Mouse (Mus musculus): ENCODE results near the gene Cbfa2t3.

Gene Cbfa2t3

DNA sequence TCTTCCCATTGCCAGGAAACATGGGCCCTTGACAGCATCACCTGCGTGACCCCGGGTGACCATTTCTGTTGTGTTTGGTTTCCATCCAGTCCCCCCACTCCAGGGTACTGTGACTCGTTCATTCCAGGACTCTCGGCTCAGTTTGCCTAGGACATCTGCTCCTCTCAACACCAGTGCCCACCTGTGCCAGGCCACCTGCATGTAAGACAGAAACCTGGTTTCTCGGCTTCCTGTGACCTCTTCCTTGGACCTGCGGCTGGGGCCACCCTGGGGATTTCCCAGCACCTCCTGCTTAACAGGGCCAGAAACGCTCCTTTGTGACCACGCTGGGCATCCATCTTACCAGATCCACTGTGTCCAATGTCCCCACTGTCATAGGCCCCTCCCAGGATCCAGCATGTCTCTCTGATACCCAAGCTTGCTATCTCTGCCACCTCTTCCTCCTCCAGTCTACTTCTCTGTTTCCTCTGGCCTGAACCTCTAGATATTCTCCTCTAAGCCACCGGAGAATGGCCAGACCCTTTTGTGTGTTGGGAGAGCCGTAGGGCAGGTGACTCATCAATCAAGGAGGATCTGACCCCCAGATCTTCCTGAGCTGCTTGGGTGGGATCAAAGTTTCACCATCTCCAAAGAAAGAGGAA is 19.1 kb upstream of the Cbfa2t3 start:
- DNase-seq (ENCODE audit: low spot score) = no peak

DNA sequence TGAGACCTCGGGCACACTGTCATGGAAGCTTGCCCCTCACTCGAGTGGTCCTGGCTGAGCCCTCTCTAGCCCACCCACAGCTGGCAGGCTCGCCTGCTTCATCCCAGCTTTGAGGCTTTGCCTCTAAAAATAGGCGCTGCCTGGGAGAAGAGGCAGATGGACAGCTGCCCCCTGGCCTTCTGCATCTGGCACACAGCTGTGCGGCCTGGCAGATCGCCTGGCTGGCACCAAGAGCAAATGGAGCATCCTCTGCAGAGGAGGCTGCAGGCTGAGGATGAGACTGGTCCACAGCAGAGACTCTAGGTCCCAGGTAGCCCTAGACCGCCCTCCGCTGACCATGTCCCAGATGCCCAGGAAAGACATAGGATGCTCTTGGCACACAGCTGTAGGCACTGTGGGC is 17.7 kb upstream of the Cbfa2t3 start:
- no peak for DNase-seq (ENCODE audit: low spot score)

DNA sequence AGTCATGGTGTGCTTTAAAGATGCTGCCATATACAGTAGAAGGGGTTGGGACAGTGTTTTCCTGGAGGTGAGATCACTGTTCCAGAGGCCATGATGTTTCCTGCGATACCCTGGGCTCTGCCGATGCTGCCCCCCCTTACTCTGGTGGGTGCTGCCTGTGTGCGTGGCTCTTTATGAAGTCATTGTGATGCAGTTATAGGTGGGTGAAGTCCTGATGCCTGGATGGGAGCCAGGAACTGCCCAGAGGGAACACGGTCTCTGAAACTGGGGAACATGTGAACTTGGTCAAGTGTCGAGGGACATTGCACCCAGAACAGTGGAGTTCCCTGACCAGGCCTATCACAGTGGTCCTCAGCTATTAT is 14.2 kb upstream of the Cbfa2t3 start:
- DNase-seq (ENCODE audit: low spot score) = no peak

DNA sequence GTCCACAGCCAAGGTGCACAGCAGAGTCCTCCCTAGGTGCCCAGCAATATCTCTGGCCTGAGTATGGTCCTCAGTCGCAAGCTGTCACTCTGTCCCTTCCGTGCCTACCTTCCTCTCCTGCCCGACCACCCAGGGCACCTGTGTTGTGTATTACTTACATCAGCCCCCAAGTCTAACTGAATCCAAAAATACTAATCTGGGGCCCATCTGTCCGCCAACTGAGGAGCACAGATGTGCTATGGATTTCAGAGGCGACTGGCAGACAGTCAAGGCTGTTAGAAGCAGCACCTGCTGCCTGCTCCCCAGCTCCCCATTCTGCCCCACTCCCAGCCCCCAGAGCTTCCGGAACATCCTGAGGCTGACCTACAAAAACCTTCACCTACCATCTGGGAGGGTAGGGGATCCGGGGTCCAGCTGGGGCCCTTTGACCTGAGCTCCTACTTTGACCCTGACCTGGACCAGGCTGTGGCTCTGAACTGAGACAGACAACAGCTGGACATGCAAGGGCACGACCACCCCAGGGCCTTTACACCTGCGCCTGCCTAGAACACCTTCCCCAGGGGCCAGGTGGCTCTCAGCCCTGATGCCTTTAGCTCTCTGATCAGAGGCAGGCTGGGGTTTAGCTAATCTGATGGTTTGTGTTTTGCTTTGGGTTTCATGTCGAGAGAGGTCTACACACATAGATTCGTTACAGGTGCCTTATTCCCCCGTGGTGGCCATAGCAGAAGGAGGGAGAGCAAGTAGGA is 13.7 kb upstream of the Cbfa2t3 start:
- no peak for DNase-seq (ENCODE audit: low spot score)

DNA sequence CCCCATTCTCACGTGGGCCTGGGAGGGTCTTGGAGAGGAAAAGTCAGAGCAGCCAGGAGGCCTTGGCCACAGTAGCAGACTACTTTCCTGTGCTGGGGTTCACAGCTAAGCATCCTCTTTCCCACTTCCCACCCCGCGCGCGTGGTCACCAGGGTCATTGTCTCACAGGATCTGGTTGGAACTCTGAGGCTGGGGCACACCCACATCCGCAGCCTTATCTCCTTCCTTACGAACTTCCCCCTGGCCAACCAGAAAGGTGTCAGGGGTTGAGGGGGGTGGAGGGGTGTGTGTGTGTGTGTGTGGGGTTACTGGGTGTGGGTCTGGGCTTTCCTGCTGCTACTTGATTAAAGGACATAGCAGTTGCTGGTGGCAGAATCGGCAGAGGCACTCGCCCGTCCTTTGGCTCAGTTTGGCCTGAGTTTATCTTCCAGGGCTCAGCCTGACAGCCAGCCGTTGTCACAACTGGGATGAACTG is 13.0 kb upstream of the Cbfa2t3 start:
- no peak for DNase-seq (ENCODE audit: low spot score)

DNA sequence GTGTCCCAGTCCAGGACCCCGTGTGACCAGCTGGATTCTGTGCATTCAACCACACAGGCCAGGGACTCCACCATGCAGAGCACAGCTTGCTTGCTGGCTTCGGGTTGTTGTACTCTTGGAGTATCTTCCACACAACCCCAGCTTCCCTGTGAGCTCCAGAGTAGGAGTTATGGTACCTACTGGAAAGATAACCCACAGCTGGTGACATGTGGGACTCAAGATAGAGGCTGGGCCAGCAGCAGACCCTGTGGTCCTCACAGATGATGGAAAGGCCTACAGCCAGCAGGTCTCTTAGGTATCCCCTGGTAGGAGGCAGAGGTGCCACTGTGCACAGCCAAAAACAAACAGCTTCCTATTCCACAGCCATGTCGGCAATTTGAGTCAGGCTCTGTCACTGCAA is 12.6 kb upstream of the Cbfa2t3 start:
- DNase-seq (ENCODE audit: low spot score) = no peak

DNA sequence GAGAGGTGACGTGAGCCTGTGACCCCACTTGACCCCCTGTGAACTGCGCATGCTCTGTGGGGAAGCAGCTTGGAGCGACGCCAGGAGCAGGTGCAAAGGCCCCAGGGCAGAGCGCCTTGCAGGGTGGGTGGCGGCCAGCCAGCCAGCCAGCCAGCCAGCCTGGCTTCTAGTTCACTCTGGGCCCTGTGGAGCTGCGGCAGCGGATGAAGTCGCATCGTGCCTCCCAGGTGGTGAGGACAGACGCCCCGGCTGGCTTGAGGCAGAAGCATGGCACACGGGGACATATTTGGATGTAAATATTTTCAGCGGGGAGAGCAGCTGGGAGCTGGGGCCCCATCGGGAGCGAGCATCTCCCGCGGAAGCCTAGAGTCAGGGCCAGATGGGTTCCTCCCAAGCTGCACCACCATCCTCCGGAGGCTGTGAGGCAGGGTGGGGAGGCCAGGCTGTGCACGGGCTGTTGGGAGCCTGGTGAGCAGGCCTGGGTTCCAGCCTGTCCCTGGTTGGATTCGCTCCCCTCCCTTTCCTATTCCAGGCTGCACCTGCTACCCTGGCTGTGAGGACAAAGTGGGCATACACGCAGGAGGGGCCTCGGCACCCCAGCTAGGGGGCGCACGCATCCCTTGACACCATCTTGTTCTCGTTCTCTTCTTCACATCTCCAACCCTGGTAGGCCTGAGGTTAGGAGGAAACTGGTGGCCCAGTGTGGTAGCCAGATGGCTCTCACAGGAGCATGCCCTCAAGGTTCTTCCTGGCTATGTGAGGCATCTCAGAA is 10.6 kb upstream of the Cbfa2t3 start:
- DNase-seq (ENCODE audit: low spot score) = no peak

DNA sequence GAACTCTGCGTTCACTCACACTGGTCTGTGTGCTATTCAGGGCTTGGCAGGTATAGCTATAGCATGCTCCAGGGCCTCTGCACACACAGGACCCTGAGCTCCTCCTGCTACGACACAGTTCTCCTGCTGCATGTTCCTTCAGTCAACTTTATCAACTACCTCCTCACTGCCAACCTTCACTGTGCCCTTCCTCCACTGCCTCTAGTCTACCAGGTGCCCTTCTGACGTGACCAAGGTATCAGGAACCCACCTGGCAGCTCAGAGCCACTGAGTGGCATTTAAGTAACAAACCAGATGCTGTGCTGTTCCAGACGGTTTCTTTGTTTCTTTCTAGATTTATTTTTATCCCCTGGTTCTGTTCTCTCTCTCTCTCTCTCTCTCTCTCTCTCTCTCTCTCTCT is 8.3 kb upstream of the Cbfa2t3 start:
- no peak for DNase-seq (ENCODE audit: low spot score)

DNA sequence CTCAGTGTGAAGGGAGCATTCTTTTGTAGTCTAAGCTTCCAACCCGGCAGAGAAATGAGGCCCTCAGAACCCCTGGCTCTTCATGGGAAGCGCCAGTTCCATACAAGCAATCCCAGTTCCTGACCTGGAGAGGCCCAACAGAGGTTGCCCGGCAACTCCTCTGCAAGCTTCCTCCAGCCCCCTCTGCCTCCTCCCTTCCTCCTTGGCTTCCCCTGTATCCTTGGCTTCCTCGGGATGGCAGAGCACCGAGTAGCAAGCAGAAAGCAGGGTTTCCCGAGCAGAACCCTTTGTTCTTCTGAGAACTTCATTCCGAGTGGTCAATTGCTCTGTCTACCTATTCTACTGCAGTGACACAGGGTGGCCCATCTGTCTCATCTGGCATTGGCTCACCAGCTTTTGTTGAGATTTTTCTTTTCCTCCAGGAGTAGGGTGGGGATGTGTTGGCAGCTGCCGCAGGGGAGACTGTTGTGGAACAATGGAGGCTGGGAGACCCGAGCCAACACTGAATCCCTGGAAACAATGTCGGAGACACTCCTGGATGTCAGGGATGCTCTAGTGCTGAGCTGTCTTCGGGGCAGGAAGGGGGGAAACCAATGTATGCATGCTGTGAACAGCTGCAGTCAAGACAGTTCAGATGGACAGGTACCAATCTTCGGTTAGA is 7.1 kb upstream of the Cbfa2t3 start:
- no peak for DNase-seq (ENCODE audit: low spot score)

DNA sequence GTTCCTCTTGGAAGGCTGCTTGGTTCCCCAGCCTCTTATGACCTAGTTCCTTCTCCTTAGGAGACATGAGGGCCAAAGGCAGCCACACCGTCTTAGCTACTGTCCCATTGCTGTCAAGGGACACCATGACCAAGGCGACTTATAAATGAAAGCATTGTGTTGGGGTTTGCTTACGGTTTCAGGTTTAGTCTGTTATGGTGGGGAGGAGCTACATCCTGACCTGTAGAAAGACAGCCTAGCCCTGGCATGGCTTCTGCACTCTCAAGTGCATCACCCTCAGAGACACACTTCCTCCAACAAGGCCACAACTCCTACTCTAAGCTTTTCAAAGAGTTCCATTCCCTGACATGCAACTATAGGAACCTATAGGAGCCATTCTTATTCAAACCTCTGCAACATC is 5.7 kb upstream of the Cbfa2t3 start:
- no peak for DNase-seq (ENCODE audit: low spot score)

DNA sequence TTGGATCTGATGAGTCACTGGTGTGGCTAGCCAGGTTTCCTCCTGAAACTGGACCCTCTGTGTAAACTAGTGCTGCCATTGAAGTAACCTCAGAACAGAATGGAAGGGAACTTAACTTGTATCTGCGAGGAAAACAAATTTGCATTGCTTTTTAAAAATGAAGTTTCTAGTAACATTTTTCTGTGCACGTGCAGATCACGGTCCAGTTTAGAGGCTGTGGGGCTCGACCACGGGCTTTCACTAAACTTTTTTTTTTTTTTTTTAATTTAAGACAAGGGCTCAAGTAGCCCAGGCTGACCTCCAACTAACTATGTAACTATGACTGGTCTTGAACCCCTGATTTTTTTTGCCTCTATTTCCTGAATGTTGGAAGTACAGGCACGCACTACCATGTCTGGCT is 4.0 kb upstream of the Cbfa2t3 start:
- no peak for DNase-seq (ENCODE audit: low spot score)

DNA sequence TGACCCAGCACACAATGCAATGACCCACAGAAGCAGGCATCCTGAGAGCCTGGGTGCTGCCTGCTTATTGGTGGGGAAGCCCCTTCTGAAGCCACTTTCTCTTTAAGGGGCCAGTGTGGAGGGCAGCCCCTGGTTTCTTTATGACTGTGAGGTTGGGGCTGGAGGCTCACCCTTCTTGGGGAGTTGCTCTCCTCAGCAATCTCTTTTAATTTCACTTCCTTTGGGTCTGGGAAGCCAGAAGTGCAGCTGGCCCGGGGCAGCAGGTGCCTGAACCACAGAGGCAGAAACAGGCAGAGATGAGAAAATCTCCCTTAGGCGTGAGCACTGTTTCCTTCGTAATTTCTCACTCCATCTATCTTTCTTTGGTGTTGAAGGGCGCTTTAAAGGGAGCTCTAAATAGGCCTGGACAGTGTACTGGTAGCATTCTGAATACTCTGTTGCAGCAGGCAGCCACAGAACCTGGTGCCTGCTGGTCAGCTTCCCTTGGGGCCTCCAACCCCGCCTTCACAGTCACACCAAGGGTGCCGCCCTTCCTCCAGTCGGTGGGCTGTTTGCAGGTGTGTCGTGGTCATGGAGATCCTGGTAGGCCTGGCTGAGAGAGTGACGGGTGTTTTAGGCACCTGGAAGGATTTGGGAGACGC is 3.5 kb upstream of the Cbfa2t3 start:
- no peak for DNase-seq (ENCODE audit: low spot score)

DNA sequence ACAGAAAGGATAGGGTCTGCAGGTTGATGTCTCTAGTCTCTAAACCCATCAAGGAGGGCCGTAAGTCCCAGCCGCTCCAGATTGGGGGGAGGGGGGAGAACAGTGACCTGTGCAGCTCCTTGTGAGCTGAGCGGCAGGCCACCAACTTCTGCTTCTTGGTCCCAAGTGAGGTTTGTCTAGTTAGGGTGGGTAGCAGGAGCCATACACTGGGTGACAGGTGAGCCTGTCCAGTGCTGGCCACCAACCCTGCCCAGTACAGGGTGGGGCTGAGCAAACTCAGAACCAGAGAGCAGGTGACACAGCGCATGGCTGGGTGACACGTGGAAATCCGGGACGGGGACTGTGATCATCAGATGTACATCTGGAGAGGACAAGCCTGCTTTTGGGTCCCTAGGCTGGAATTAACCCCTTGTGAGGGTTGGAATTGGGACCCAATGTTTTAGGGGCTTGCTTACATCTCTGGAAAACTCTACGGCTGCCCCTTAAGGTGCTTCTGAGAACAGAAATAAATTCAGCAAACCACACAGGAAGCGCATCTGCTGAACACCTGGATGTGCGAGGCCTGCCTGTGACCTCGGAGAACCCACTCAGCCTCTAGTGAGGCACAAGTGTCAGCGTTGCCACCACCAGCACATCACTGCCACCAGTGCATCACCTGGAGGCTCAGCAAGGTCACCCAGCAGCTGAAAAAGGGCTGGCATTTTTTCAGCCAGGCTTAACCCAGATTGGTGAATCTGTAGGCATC is 2.7 kb upstream of the Cbfa2t3 start:
- no peak for DNase-seq (ENCODE audit: low spot score)

DNA sequence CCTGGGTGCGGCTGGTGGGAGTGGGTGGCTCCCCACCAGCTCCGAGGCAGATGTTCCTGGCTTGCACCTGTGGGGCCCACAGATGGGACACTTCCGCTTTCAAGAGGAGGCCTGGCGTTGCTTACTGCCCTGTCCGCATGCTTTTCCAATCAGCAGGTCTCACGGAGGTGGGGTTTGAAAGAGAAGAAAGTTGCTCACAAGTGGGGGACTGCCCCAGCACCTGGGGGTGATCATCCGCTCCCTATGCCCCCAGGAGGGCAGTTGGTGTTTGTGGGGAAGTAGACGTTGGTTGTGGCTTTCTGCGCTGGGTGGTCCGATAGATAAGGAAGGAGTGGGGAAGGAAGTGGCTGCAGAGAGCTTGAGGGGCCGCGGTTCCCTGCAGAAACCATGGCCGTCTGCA is 1.7 kb upstream of the Cbfa2t3 start:
- DNase-seq (ENCODE audit: low spot score) = no peak

DNA sequence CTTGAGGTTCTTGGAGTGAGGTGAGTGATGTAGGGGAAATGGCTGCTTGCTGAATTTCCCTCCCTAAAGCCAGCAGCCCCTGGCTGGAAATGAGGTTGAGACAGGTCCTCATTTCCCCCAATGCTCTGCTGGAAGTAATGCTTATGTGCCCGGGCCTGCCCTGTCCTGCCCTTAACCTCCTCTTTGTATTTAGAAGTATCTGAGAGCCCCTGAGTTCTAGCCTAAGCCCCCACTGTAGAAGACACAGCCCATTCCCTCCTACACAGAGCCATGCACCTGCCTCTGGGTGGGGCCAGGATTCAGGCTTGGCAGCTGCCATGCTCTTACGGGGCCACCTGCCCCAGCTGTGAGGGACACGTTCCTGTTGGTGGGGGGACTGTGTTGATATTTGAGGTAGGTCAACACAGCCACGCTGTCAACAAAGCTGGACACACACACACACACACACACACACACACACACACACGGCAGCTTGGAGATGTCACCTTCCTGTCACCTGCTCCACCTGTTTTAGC is 598 bp downstream of the Cbfa2t3 start:
- DNase-seq (ENCODE audit: low spot score) = no peak

DNA sequence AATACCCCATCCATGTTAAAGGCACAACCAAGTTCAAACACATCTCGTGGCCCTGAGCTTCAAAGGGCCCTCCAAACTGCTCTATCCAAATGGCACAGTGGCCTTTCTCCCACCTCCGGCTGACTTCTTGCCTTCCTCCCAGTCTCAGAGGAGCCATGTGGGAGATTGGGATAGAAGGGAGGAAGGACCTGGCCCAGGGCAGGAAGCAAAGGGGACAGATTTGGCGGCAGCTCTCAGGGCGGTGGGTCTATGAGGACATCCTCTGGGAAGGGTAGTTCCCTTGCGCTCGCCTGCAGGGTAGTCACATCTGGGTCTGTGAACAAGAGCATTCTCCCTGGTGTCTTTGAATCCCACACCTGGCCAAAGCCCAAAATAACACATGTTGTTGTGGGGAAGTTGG is 1.3 kb downstream of the Cbfa2t3 start:
- no peak for DNase-seq (ENCODE audit: low spot score)

DNA sequence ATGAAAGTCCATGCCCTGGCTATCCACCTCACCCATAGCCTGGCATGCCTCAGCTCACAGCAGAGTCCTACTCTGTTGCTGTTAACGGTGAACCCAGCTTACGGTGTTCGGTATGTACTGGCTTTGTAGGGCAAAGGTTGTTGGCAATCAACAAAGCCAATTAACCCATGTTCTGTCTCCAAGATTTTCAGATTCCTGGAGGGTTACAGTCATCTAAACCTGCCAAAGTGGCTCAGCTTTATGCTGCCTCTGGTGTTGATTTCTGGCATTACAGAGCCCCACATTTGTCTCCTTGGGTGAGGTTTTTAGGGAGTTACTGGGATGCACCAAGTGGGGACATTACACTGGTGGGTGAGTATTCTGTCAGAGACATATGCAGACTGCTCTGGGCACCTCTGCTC is 1.7 kb downstream of the Cbfa2t3 start:
- no peak for DNase-seq (ENCODE audit: low spot score)

DNA sequence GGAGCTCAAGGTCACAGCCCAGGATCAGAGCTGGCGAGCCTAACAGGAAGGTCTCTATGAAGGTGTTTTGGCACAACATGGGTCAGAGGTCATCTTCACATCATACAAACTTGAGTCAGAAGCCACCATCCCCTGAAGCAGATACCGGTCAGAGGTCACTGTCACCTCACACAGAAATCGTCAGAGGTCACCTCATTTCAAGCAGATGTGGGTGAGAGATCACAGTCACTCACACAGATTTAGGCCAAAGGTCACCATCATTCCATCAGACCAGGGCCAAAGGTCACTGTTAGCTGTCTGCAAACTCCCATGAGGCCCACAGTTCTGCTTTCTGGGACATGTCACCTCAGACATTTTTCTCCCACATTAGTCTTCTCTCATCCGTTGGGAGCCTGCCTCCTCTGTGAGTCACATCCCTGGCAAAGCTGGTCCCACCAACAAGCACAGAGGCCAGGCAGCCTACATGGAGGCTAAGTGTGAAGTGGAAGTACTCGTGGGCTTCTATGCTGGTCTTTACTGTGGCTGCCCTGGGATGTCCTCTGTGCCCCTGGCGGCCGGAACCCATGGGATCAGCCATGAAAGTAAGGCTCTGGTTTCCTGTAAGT is 3.4 kb downstream of the Cbfa2t3 start:
- no peak for DNase-seq (ENCODE audit: low spot score)

DNA sequence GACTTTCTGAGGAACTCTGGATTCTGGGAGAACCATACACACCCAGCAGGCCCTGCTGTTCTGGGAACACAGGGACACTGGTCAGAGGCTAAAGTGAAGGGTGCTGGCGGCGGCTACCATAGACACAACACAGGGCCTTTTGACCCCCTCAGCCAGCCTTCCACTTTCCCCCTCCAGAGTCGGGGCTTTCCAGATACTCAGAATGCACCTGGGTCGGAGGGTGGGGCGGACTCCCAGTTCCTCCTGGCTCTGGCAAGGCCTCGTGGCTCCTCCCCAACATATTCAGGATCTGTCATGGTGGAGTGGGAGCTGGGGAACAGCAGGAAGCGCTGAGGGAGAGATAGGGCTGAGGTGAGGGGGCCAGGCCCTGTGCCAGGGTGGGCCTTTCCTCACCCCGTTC is 6.8 kb downstream of the Cbfa2t3 start:
- DNase-seq (ENCODE audit: low spot score) = no peak

DNA sequence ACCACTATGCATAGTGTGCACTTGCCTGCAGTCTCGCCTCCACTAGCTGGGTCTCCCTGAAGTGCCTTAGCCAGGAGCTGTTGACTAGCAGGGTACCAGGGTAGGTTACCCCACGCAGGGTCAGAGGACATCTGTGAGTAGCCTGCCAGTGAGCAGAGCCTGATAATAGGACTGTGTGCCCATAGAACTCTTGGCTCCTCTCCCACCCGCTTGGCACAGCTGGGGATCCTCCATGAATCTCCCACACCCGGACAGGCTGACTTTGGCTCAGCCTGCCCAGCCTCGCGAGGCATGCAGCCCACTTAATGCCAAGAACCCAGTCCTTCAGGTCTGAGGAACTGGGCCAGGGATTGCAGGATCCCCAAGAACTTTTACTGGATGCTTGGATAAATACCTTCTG is 7.9 kb downstream of the Cbfa2t3 start:
- no peak for DNase-seq (ENCODE audit: low spot score)

DNA sequence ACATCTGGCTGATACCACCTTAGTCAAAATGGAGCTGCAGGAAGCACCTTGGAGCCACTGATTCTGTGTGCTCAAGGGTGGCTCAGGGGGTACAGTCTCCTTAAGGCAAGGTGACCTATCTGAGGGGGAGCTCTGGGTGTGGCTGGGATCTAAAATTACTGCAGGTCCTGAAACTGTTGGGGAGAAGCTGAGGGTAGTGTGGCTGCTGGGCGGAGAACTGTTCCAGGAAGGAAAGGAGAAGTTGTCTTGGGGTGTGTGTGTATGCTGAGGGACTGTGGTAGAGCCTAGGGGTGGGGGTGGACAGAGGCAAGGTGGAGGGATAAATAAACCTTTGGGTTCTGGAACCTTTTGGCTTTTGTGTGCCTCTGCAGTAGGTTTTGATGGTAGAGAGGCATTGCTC is 9.6 kb downstream of the Cbfa2t3 start:
- no peak for DNase-seq (ENCODE audit: low spot score)

Data from urinary bladder, postnatal 10 days (tissue).